Mouse (Mus musculus): Measurements from ENCODE around the gene Sept8. TPM values are rescaled to one million over a fixed set of nuclear protein-coding genes. Genes with fewer than 3 reads are reported as not detected.

The Sept8 gene
- polyA plus RNA-seq, 1 experiment from 2014 or later, result 21.7 TPM

DNA sequence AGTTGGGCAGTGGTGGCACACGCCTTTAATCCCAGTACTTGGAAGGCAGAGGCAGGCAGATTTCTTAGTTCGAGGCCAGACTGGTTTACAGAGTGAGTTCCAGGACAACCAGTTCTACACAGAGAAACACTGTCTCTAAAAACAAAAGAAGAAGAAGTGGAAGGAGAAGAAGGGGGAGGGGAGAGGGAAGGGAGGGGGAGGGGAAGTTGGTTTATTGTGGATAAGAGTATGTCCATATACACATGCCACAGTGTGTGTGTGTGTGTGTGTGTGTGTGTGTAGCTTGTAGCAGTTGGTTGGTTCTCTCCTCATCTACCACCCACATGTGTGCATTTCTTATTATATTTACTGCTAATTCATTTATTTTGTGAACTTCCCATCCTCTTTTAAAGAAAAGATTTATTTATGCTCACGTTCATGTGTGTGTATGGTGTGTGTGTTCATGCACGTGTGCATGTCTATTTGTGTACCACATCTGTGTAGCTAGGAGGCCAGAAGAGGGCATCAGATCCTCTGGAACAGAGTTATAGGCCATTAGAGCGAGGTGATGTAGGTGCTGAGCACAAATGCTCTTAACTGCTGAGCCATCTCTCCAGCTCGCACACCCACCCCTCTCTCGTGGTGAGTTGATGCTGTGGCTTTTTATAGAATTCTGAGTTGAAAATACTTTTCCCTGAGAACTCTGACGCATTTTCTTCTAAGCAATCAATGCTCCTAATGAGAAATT lies 16.9 kb upstream of the Sept8 start:
- H3K36me3 ChIP-seq, result no peaks in the 10 kb centered on the region
- H3K27ac ChIP-seq, result no peak overlapping the region
- no peak overlapping the region for H3K4me3 ChIP-seq (replicated peaks)
- no peak for ATAC-seq
- no peaks in the 10 kb centered on the region for H3K4me1 ChIP-seq (replicated peaks)
- H3K27me3 ChIP-seq (replicated peaks), result 0 out of 2 replicates have a peak, but pooled peaks cover 2% of the 10 kb centered on the region
- 77% methylated on average over 8 of the region's 8 CpGs for WGBS
- H3K4me2 ChIP-seq (replicated peaks), result no peak overlapping the region
- no peak overlapping the region for H3K9ac ChIP-seq
- H3K9me3 ChIP-seq, result no peaks in the 10 kb centered on the region

DNA sequence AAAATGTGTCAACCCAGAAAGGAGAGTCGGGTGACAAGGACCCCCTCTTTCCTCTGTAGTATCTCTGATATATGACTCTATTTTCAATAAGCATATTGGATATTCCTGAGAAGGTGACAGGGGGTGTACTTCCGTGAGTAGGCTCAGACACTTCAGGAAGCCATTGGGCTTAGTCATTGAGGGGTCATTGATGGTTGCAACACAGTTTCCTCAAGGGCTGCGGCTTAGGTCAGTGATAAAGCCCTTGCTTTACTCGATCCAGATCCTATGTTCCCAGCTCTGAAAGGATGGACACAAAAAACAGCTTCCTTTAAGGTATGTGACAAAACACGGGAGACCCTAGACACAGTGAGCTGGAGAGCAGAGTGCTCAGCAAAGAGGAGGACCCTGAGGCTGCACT lies 15.3 kb upstream of the Sept8 start:
- Histone ChIP-seq H3K36me3 (no peaks in the 10 kb centered on the region), H3K27me3 (replicated peaks) (0 out of 2 replicates have a peak, but pooled peaks cover 2% of the 10 kb centered on the region), H3K27ac (no peak overlapping the region), H3K9ac (no peak overlapping the region), H3K4me1 (replicated peaks) (no peaks in the 10 kb centered on the region), H3K9me3 (no peaks in the 10 kb centered on the region), H3K4me3 (replicated peaks) (no peak overlapping the region), H3K4me2 (replicated peaks) (no peak overlapping the region)
- ATAC-seq, result no peak
- 81% methylated on average over 5 of the region's 5 CpGs for WGBS

DNA sequence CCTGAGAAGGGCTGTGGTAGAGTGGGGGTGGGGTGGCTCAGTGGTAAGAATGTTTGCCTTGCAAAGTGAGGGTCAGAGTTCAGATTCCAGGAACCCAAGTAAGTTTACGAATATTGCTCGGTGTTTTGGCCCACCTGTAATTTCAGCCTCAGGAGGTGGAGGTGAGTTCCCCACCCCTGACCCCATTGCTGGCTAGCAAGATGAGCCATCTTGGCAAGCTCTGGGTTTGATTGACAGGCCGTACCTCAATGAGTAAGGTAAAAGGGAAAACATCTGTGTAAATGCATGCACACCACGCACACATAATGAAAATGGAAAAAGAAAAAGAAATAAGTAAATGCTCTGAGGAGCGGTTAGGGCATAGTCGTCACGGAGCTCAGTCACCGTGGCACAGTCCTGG lies 14.7 kb upstream of the Sept8 start:
- H3K9me3 ChIP-seq, result no peaks in the 10 kb centered on the region
- 82% methylated on average over 8 of the region's 8 CpGs for WGBS
- no peak overlapping the region for H3K4me3 ChIP-seq (replicated peaks)
- 0 out of 2 replicates have a peak, but pooled peaks cover 2% of the 10 kb centered on the region for H3K27me3 ChIP-seq (replicated peaks)
- H3K4me2 ChIP-seq (replicated peaks), result no peak overlapping the region
- no peaks in the 10 kb centered on the region for H3K36me3 ChIP-seq
- no peak overlapping the region for H3K9ac ChIP-seq
- no peaks in the 10 kb centered on the region for H3K4me1 ChIP-seq (replicated peaks)
- H3K27ac ChIP-seq, result no peak overlapping the region
- no peak for ATAC-seq

- H3K27ac ChIP-seq, result no peak overlapping the region
- no peak overlapping the region for H3K4me3 ChIP-seq (replicated peaks)
- H3K9ac ChIP-seq, result no peak overlapping the region
- no peak overlapping the region for H3K4me2 ChIP-seq (replicated peaks)
- H3K4me1 ChIP-seq (replicated peaks), result no peaks in the 10 kb centered on the region
- 0 out of 2 replicates have a peak, but pooled peaks cover under 1% of the 10 kb centered on the region for H3K27me3 ChIP-seq (replicated peaks)
- no peaks in the 10 kb centered on the region for H3K9me3 ChIP-seq
- no peaks in the 10 kb centered on the region for H3K36me3 ChIP-seq
- ATAC-seq, result no peak
- 83% methylated on average over 5 of the region's 5 CpGs for WGBS
Measured at GRCm38 (mm10) chr11:53505026-53505663, 13.9 kb upstream of the Sept8 start.

DNA sequence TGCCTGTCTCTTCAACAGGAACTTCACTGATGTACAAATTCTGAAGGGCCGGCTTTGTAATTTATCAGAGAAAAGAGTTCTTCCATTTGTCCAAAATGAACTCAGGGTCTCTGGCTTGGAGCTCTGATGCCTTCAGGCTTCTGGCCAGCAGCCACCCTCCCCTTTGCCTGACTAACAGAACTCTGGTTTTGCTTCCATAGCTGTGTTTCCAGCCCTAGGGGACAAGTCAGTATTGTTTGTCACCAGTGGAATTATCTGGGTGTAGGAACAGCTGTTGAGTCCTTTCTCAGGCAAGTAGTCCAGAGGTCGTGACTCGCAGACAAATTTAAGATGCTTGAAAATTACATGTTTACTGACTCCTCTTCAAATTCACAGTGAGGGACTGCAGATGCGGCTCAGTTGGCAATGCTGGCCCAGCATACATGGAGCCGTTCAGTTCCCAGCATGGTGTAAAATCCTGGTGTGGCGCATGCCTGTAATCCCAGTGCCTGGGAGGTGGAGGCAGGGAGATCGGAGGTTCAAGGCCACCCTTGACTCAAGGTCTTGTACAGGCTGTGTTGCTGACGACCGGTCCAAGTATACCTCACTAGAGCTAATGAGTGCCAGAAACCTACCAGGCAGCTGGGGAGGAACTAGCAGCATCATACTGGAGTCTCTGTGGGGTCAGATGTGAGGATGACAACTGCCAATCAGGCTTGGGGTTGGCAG lies 11.8 kb upstream of the Sept8 start:
- Histone ChIP-seq H3K36me3 (no peaks in the 10 kb centered on the region), H3K4me1 (replicated peaks) (no peaks in the 10 kb centered on the region), H3K27me3 (replicated peaks) (no peaks in the 10 kb centered on the region), H3K9ac (no peak overlapping the region), H3K4me3 (replicated peaks) (no peak overlapping the region), H3K9me3 (no peaks in the 10 kb centered on the region), H3K27ac (no peak overlapping the region), H3K4me2 (replicated peaks) (no peak overlapping the region)
- ATAC-seq, result no peak
- 81% methylated on average over 9 of the region's 9 CpGs for WGBS

- no peak overlapping the region for H3K27ac ChIP-seq
- H3K27me3 ChIP-seq (replicated peaks), result no peaks in the 10 kb centered on the region
- no peak for ATAC-seq
- no peaks in the 10 kb centered on the region for H3K36me3 ChIP-seq
- no peak overlapping the region for H3K9ac ChIP-seq
- no peaks in the 10 kb centered on the region for H3K4me1 ChIP-seq (replicated peaks)
- H3K4me2 ChIP-seq (replicated peaks), result no peak overlapping the region
- 65% methylated on average over 7 of the region's 7 CpGs for WGBS
- no peaks in the 10 kb centered on the region for H3K9me3 ChIP-seq
- no peak overlapping the region for H3K4me3 ChIP-seq (replicated peaks)
Measured at GRCm38 (mm10) chr11:53508152-53508551, 10.9 kb upstream of the Sept8 start.

DNA sequence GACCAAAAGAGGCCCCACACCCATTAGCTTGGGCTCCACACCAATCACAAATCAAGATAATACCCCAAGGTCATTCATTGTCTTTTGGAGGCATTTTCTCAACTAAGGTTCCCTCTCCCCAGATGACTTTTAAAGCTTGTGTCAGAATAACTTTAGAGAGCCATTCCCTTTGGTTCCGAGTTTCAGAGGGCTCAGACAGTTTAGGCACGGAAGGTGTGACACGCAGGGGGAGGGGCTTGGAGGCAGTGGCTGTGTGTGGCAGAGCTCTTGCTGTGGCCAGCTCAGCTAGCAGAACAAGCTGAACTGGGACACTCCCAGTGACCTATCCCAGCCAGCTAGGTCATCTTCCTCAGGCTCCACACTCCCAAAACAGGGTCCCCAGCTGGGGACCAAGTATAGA lies 10.5 kb upstream of the Sept8 start:
- no peaks in the 10 kb centered on the region for H3K36me3 ChIP-seq
- no peak for ATAC-seq
- no peaks in the 10 kb centered on the region for H3K9me3 ChIP-seq
- no peaks in the 10 kb centered on the region for H3K27me3 ChIP-seq (replicated peaks)
- H3K9ac ChIP-seq, result no peak overlapping the region
- no peak overlapping the region for H3K27ac ChIP-seq
- H3K4me3 ChIP-seq (replicated peaks), result no peak overlapping the region
- WGBS, result 58% methylated on average over 3 of the region's 3 CpGs
- no peaks in the 10 kb centered on the region for H3K4me1 ChIP-seq (replicated peaks)
- no peak overlapping the region for H3K4me2 ChIP-seq (replicated peaks)

DNA sequence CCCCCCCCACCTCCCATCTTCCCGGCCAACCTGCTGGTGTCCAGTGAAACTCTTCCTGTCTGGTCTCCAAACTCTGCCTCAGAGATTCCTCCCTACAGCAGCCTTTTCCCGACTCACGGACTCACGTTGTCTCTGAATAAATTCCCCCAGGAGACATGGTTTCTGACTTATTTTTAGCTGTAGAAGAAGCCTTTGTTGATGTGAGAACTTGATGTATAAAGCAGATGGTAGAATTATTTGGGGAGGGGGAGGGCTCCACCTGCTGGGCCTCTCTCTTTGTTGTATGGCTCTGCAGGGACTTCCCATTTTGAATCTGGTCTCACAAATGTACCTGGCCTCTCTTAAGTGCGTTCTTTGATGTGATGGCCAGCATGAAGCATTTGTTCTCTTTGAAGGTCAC lies 8.7 kb upstream of the Sept8 start:
- no peaks in the 10 kb centered on the region for H3K9me3 ChIP-seq
- ATAC-seq, result no peak
- WGBS, result 52% methylated on average over 5 of the region's 5 CpGs
- H3K27me3 ChIP-seq (replicated peaks), result no peaks in the 10 kb centered on the region
- no peak overlapping the region for H3K4me2 ChIP-seq (replicated peaks)
- H3K36me3 ChIP-seq, result no peaks in the 10 kb centered on the region
- H3K9ac ChIP-seq, result no peak overlapping the region
- no peak overlapping the region for H3K4me3 ChIP-seq (replicated peaks)
- H3K4me1 ChIP-seq (replicated peaks), result no peaks in the 10 kb centered on the region
- H3K27ac ChIP-seq, result no peak overlapping the region

DNA sequence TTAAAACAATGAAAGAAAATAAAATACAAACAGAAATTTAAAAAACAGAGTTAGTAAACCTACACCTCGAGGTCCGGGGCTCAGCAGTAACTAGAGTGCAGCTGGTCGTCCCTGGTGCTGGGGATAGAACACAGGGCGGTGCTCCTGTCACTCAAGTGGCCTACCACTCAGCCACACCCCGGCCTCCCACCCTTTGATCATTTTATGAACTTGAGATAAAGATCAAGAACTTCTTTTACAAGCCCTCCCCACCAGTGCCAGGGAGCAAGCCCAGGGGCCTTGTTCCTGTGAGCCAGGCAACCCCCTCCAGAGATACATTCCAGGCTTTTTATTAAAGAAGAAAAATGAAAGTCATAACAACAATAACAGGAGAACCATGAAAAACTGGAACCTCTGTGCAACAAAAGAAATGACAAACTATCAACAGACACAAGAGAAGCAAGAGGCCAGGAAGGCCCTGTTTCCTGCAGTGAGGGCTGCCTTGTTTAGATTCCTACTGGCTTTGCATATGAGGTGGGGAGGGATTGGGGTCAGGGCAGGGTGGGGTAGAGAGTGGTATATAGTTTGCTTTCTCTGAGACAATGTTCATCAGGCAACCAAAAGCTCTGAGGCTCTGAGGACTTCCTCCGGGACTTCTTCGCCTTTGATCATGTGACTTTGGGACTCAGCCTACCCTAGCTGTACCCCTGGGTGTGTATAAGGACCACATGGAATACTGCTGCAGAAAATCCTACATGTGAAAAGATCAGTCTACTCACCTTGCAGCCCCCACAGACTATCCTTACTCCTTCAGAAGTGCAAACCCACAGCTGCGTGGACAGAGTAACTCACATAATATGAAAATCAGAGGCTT lies 2.1 kb upstream of the Sept8 start:
- Histone ChIP-seq H3K9me3 (no peaks in the 10 kb centered on the region), H3K27ac (peak overlapping the region; percentile 27; the same call in 1 of the 2 replicates), H3K36me3 (no peaks in the 10 kb centered on the region), H3K4me1 (replicated peaks) (peaks cover 15% of the 10 kb centered on the region), H3K4me2 (replicated peaks) (no peak overlapping the region), H3K9ac (no peak overlapping the region), H3K27me3 (replicated peaks) (no peaks in the 10 kb centered on the region), H3K4me3 (replicated peaks) (no peak overlapping the region)
- ATAC-seq, result no peak
- 46% methylated on average over 8 of the region's 8 CpGs for WGBS

GRCm38 (mm10) chr11:53518759-53519158 lies 298 bp upstream of the Sept8 start:
- Histone ChIP-seq H3K36me3 (no peaks in the 10 kb centered on the region), H3K4me1 (replicated peaks) (peaks cover 27% of the 10 kb centered on the region), H3K9ac (no peak overlapping the region), H3K4me3 (replicated peaks) (no peak overlapping the region), H3K9me3 (no peaks in the 10 kb centered on the region), H3K27me3 (replicated peaks) (no peaks in the 10 kb centered on the region), H3K27ac (no peak overlapping the region), H3K4me2 (replicated peaks) (peak overlapping the region; percentile 88)
- ATAC-seq, result no peak
- 52% methylated on average over 5 of the region's 5 CpGs for WGBS

DNA sequence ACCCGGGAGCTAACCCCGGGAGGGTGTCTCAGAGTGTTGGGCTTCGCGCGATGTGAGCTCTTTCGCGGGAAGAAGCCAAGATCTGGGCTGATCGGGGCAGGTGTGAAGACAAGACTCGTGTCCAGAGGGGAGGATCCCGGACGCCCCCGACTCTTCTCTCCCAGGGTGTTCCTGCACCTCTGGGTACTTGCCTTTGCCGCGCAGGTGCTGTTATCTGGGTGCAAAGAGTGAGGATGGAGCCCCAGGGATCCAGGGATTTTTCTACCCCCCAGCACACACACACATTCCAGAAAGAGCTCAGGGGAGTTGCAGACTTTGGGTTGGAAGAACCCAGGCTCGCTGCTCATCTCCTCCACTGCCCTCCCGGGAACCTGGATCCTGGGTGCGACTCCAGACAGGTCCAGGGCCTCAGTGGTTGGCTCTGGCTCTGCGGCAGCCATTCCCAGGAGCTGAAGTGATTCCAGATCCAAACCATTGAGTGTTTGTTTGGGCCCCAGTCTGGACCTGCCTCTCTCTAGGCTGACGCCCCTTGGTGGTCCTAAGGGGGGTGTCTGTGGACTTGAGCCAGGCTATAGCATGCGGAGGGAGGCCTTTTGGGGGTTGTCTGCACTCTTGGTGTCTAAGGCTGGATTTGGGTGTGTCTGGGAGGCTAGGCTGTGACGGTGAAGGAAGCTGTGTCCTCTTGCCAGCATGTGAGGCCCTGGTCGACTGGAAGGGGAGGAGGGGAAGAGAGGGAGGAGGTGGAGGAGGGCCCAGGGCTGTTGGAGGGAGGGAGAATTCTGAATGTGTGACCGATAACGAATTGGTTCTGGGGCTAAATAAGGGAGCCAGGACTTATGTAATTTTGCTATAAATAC lies 1.3 kb downstream of the Sept8 start:
- Histone ChIP-seq H3K27me3 (replicated peaks) (no peaks in the 10 kb centered on the region), H3K27ac (peak overlapping the region; percentile 79), H3K36me3 (no peaks in the 10 kb centered on the region), H3K9me3 (no peaks in the 10 kb centered on the region), H3K4me3 (replicated peaks) (peak overlapping the region; percentile 75), H3K9ac (peak overlapping the region; percentile 69), H3K4me1 (replicated peaks) (peaks cover 36% of the 10 kb centered on the region), H3K4me2 (replicated peaks) (peak overlapping the region; percentile 88)
- ATAC-seq, result peak; percentile 74
- 2% methylated on average over 24 of the region's 24 CpGs for WGBS

Measured in intestine, embryonic 15.5 days (tissue).